Mouse (Mus musculus) spleen, postnatal 36 days (tissue): ENCODE results near the gene Plpp2.
A peak's percentile ranks its signal among the peaks of the same experiment; 100 is the strongest.

Source experiments
- DNase-seq, 2 experiments: peaks; one replicate each; pipeline ENCODE4 v3.0.0; 2022; ENCODE audit warnings: low spot score in 2 of 2, mixed read lengths in 1 of 2

Gene Plpp2

GRCm38 (mm10) chr10:79533126-79533911, at the start of gene Plpp2:
Plpp2 (minus strand) TSS chr10:79533796.
- DNase-seq, result peak; percentile 75 to 79

- DNase-seq, result no peak
Measured at GRCm38 (mm10) chr10:79581501-79581900, 47.9 kb upstream of the Plpp2 start.

GRCm38 (mm10) chr10:79580811-79581210, 47.2 kb upstream of the Plpp2 start:
- DNase-seq, result peak in 1 of 2 experiments; percentile 5

GRCm38 (mm10) chr10:79580356-79580755, 46.8 kb upstream of the Plpp2 start:
- no peak for DNase-seq

GRCm38 (mm10) chr10:79579781-79580180, 46.2 kb upstream of the Plpp2 start:
- DNase-seq, result no peak

GRCm38 (mm10) chr10:79578891-79579290, 45.3 kb upstream of the Plpp2 start:
- DNase-seq, result no peak

- no peak for DNase-seq
Measured at GRCm38 (mm10) chr10:79578276-79578675, 44.7 kb upstream of the Plpp2 start.

- DNase-seq, result no peak
Measured at GRCm38 (mm10) chr10:79577376-79577775, 43.8 kb upstream of the Plpp2 start.

GRCm38 (mm10) chr10:79575754-79576153, 42.2 kb upstream of the Plpp2 start:
- DNase-seq, result no peak

- DNase-seq, result no peak
Measured at GRCm38 (mm10) chr10:79574796-79575195, 41.2 kb upstream of the Plpp2 start.

- no peak for DNase-seq
Measured at GRCm38 (mm10) chr10:79574350-79574749, 40.8 kb upstream of the Plpp2 start.

GRCm38 (mm10) chr10:79573611-79574010, 40.0 kb upstream of the Plpp2 start:
- DNase-seq, result no peak

- no peak for DNase-seq
Measured at GRCm38 (mm10) chr10:79571314-79571713, 37.7 kb upstream of the Plpp2 start.

- DNase-seq, result no peak
Measured at GRCm38 (mm10) chr10:79569921-79570320, 36.3 kb upstream of the Plpp2 start.

GRCm38 (mm10) chr10:79559716-79560115, 26.1 kb upstream of the Plpp2 start:
- DNase-seq, result no peak

- no peak for DNase-seq
Measured at GRCm38 (mm10) chr10:79557496-79557895, 23.9 kb upstream of the Plpp2 start.

- DNase-seq, result no peak
Measured at GRCm38 (mm10) chr10:79556951-79557350, 23.4 kb upstream of the Plpp2 start.

- no peak for DNase-seq
Measured at GRCm38 (mm10) chr10:79555238-79555724, 21.7 kb upstream of the Plpp2 start.

- peak; percentile 77 to 78 for DNase-seq
Measured at GRCm38 (mm10) chr10:79554330-79555237, 21.0 kb upstream of the Plpp2 start, which contains the start of gene Mier2. Mier2 (minus strand) TSS chr10:79555199.

GRCm38 (mm10) chr10:79553691-79554090, 20.1 kb upstream of the Plpp2 start:
- DNase-seq, result no peak

- DNase-seq, result no peak
Measured at GRCm38 (mm10) chr10:79553176-79553575, 19.6 kb upstream of the Plpp2 start.

- no peak for DNase-seq
Measured at GRCm38 (mm10) chr10:79552531-79552930, 18.9 kb upstream of the Plpp2 start.
